Mouse (Mus musculus): ENCODE measurements at regions not wholly inside any gene's neighbourhood (a gene's known extent, or its start where the extent isn't known, plus 50 kb on each side); places are given as distances from the start of the nearest gene placed in this dataset.
"Not testable (repeated sequence)": the region's sequence is repeated elsewhere in the genome, so short reads cannot be mapped to it uniquely, and the experiment has no call there.

GRCm38 (mm10) chr7:70253275-70253674 lies 113.3 kb downstream of the Nr2f2 start:
- TF ChIP-seq POLR2A (IDR thresholded peaks at IDR 0.05; ENCODE audit: extremely low read depth, insufficient read depth, low read length) (no peak), CTCF (IDR thresholded peaks at IDR 0.05; ENCODE audit: extremely low read depth, insufficient read depth, low read length) (no peak)
- no peaks in the 10 kb centered on the region for H3K4me1 ChIP-seq (ENCODE audit: control insufficient read depth, insufficient read depth, low read length)
- H3K27ac ChIP-seq (ENCODE audit: insufficient read depth, low read length), result no peak overlapping the region
- H3K4me3 ChIP-seq (ENCODE audit: insufficient read depth, low read length), result no peak overlapping the region

GRCm38 (mm10) chr7:70239059-70239458 lies 127.5 kb downstream of the Nr2f2 start:
- H3K4me3 ChIP-seq (ENCODE audit: insufficient read depth, low read length); H3K27ac ChIP-seq (ENCODE audit: insufficient read depth, low read length); H3K4me1 ChIP-seq (ENCODE audit: control insufficient read depth, insufficient read depth, low read length): not testable (repeated sequence)

- no peak overlapping the region for H3K4me3 ChIP-seq (ENCODE audit: insufficient read depth, low read length)
- TF ChIP-seq CTCF (IDR thresholded peaks at IDR 0.05; ENCODE audit: extremely low read depth, insufficient read depth, low read length) (no peak), POLR2A (IDR thresholded peaks at IDR 0.05; ENCODE audit: extremely low read depth, insufficient read depth, low read length) (no peak)
- H3K27ac ChIP-seq (ENCODE audit: insufficient read depth, low read length), result no peak overlapping the region
- no peaks in the 10 kb centered on the region for H3K4me1 ChIP-seq (ENCODE audit: control insufficient read depth, insufficient read depth, low read length)
Measured at GRCm38 (mm10) chr7:70219310-70219709, 147.2 kb downstream of the Nr2f2 start.

GRCm38 (mm10) chr7:70217137-70217536 lies 149.4 kb downstream of the Nr2f2 start:
- no peak overlapping the region for H3K4me3 ChIP-seq (ENCODE audit: insufficient read depth, low read length)
- TF ChIP-seq CTCF (IDR thresholded peaks at IDR 0.05; ENCODE audit: extremely low read depth, insufficient read depth, low read length) (no peak), POLR2A (IDR thresholded peaks at IDR 0.05; ENCODE audit: extremely low read depth, insufficient read depth, low read length) (no peak)
- H3K4me1 ChIP-seq (ENCODE audit: control insufficient read depth, insufficient read depth, low read length), result no peaks in the 10 kb centered on the region
- no peak overlapping the region for H3K27ac ChIP-seq (ENCODE audit: insufficient read depth, low read length)

- no peak for TF ChIP-seq CTCF (IDR thresholded peaks at IDR 0.05; ENCODE audit: extremely low read depth, insufficient read depth, low read length)
- TF ChIP-seq POLR2A (IDR thresholded peaks at IDR 0.05; ENCODE audit: extremely low read depth, insufficient read depth, low read length), result no peak
Measured at GRCm38 (mm10) chr7:70213970-70214520, 152.5 kb downstream of the Nr2f2 start.

GRCm38 (mm10) chr7:70205900-70206299 lies 160.6 kb downstream of the Nr2f2 start:
- Histone ChIP-seq H3K27ac (ENCODE audit: insufficient read depth, low read length) (no peak overlapping the region), H3K4me3 (ENCODE audit: insufficient read depth, low read length) (no peak overlapping the region), H3K4me1 (ENCODE audit: control insufficient read depth, insufficient read depth, low read length) (no peaks in the 10 kb centered on the region)
- no peak for TF ChIP-seq CTCF (IDR thresholded peaks at IDR 0.05; ENCODE audit: extremely low read depth, insufficient read depth, low read length)
- no peak for TF ChIP-seq POLR2A (IDR thresholded peaks at IDR 0.05; ENCODE audit: extremely low read depth, insufficient read depth, low read length)

More at GRCm38 (mm10) chr7:70213970-70214520, 152.5 kb downstream of the Nr2f2 start:
- no peak overlapping the region for H3K27ac ChIP-seq (ENCODE audit: insufficient read depth, low read length)
- no peak overlapping the region for H3K4me3 ChIP-seq (ENCODE audit: insufficient read depth, low read length)
- H3K4me1 ChIP-seq (ENCODE audit: control insufficient read depth, insufficient read depth, low read length), result no peaks in the 10 kb centered on the region

GRCm38 (mm10) chr7:70200188-70200587 lies 166.3 kb downstream of the Nr2f2 start:
- H3K4me3 ChIP-seq (ENCODE audit: insufficient read depth, low read length), result no peak overlapping the region
- no peaks in the 10 kb centered on the region for H3K4me1 ChIP-seq (ENCODE audit: control insufficient read depth, insufficient read depth, low read length)
- TF ChIP-seq CTCF (IDR thresholded peaks at IDR 0.05; ENCODE audit: extremely low read depth, insufficient read depth, low read length) (no peak), POLR2A (IDR thresholded peaks at IDR 0.05; ENCODE audit: extremely low read depth, insufficient read depth, low read length) (no peak)
- H3K27ac ChIP-seq (ENCODE audit: insufficient read depth, low read length), result no peak overlapping the region

- no peak overlapping the region for H3K27ac ChIP-seq (ENCODE audit: insufficient read depth, low read length)
- H3K4me3 ChIP-seq (ENCODE audit: insufficient read depth, low read length), result no peak overlapping the region
- H3K4me1 ChIP-seq (ENCODE audit: control insufficient read depth, insufficient read depth, low read length), result no peaks in the 10 kb centered on the region
- TF ChIP-seq CTCF (IDR thresholded peaks at IDR 0.05; ENCODE audit: extremely low read depth, insufficient read depth, low read length), result no peak
- no peak for TF ChIP-seq POLR2A (IDR thresholded peaks at IDR 0.05; ENCODE audit: extremely low read depth, insufficient read depth, low read length)
Measured at GRCm38 (mm10) chr7:70178956-70179355, 187.6 kb downstream of the Nr2f2 start.

- TF ChIP-seq POLR2A (IDR thresholded peaks at IDR 0.05; ENCODE audit: extremely low read depth, insufficient read depth, low read length) (no peak), CTCF (IDR thresholded peaks at IDR 0.05; ENCODE audit: extremely low read depth, insufficient read depth, low read length) (no peak)
Measured at GRCm38 (mm10) chr7:70178006-70178405, 188.5 kb downstream of the Nr2f2 start.

GRCm38 (mm10) chr7:70176686-70177259 lies 189.8 kb downstream of the Nr2f2 start:
- Histone ChIP-seq H3K4me1 (ENCODE audit: control insufficient read depth, insufficient read depth, low read length) (no peaks in the 10 kb centered on the region), H3K4me3 (ENCODE audit: insufficient read depth, low read length) (no peak overlapping the region), H3K27ac (ENCODE audit: insufficient read depth, low read length) (no peak overlapping the region)
- no peak for TF ChIP-seq POLR2A (IDR thresholded peaks at IDR 0.05; ENCODE audit: extremely low read depth, insufficient read depth, low read length)

More at GRCm38 (mm10) chr7:70178006-70178405, 188.5 kb downstream of the Nr2f2 start:
- H3K27ac ChIP-seq (ENCODE audit: insufficient read depth, low read length), result no peak overlapping the region
- H3K4me3 ChIP-seq (ENCODE audit: insufficient read depth, low read length), result no peak overlapping the region
- no peaks in the 10 kb centered on the region for H3K4me1 ChIP-seq (ENCODE audit: control insufficient read depth, insufficient read depth, low read length)

All from cortical plate, adult 2 months (tissue).